Mouse (Mus musculus) erythroblast, embryonic 14.5 days (primary cell): Measurements from ENCODE around the gene Camk2b.

Source experiments
- GATA1 ChIP-seq: IDR thresholded peaks from 2 replicates; pipeline ENCODE4 v1.6.1; 2012; ENCODE audit warnings: low read length, inconsistent platforms, mixed read lengths
- TAL1 ChIP-seq: IDR thresholded peaks from 3 replicates; pipeline ENCODE4 v1.6.1; 2012; ENCODE audit warnings: low read length, inconsistent platforms, mixed read lengths

- no peak for TF ChIP-seq TAL1
- no peak for TF ChIP-seq GATA1
Measured at GRCm38 (mm10) chr11:5976106-5976505, 90.1 kb downstream of the Camk2b start.
